ENCODE assay signal across 25 mouse cellular contexts in genomic region chr5:131781063-131781462, GRCm38 (mm10).
A peak's percentile ranks its signal among the peaks of the same experiment; 100 is the strongest.
DNase-seq lines count a peak whose midpoint lies in the region; ATAC-seq and TF ChIP-seq lines count a peak whose summit lies in the region.
"Had no signal": no experiment of that assay in that cellular context is flagged by ENCODE, and none has a peak within 500 bp of the region (broad histone marks: within the 10 kb centered on the region; RNA-seq: fewer than 3 reads in every experiment).

No protein-coding gene starts in this region.

- DNase-seq in midbrain, embryonic 11.5 days (ENCODE audit: low spot score, missing footprints) = peak; percentile 54
- no peak for DNase-seq in midbrain, embryonic 10.5 days (ENCODE audit: low spot score)
- peak; percentile 32 for DNase-seq in hindbrain, postnatal 0 days (ENCODE audit: low spot score)
- DNase-seq in left cerebral cortex, adult 18-20 months (ENCODE audit: low spot score in 2 of 2) = no peak
- no peak for DNase-seq in kidney, postnatal 25 days
- DNase-seq: adrenal gland, adult 8-10 months; cerebellum, adult 18-20 months; cerebellum, postnatal 25 days; gastrocnemius, adult 2 months; kidney, postnatal 36 days; left cerebral cortex, postnatal 4 days; lung, embryonic 14.5 days; right cerebral cortex, adult 18-20 months; right cerebral cortex, postnatal 4 days; thymus, postnatal 25 days had no signal

- no peak overlapping the region for H3K4me3 ChIP-seq in midbrain, embryonic 11.5 days (ENCODE audit: low read depth, low read length)
- no peak overlapping the region for H3K4me3 ChIP-seq in midbrain, embryonic 10.5 days
- no peak overlapping the region for H3K4me3 ChIP-seq in forebrain, embryonic 16.5 days (replicated peaks; ENCODE audit: low read length)
- no peak overlapping the region for H3K4me3 ChIP-seq in hindbrain, postnatal 0 days (ENCODE audit: low read length)
- H3K4me3 ChIP-seq in intestine, postnatal 0 days (ENCODE audit: low read depth, low read length) = no peak overlapping the region
- H3K4me3 ChIP-seq: embryonic facial prominence, embryonic 12.5 days; gastrocnemius, adult 2 months; heart, embryonic 10.5 days; left cerebral cortex, adult 2 months; limb, embryonic 15.5 days; megakaryocyte, embryonic 14.5 days; neural tube, embryonic 12.5 days had no signal

- ATAC-seq in midbrain, embryonic 11.5 days (ENCODE audit: low FRiP score) = no peak
- ATAC-seq in forebrain, embryonic 16.5 days = peak; percentile 26; the same call in 1 of the 2 replicates
- ATAC-seq in hindbrain, postnatal 0 days = no peak
- no peak for ATAC-seq in intestine, postnatal 0 days
- ATAC-seq: activated CD4-positive, CD25-positive, alpha-beta regulatory T cell, adult 4 months had no signal

- 89% methylated on average over 14 of the region's 14 CpGs for WGBS in midbrain, embryonic 11.5 days
- WGBS in midbrain, embryonic 10.5 days = 93% methylated on average over 14 of the region's 14 CpGs
- 62% methylated on average over 14 of the region's 14 CpGs for WGBS in forebrain, embryonic 16.5 days
- WGBS in hindbrain, postnatal 0 days = 69% methylated on average over 14 of the region's 14 CpGs
- WGBS in intestine, postnatal 0 days = 85% methylated on average over 14 of the region's 14 CpGs

- no peak overlapping the region for H3K4me2 ChIP-seq in midbrain, embryonic 11.5 days
- H3K4me2 ChIP-seq in forebrain, embryonic 16.5 days (ENCODE audit: low read length) = no peak overlapping the region
- H3K4me2 ChIP-seq in hindbrain, postnatal 0 days (ENCODE audit: low read depth, low read length) = no peak overlapping the region
- no peak overlapping the region for H3K4me2 ChIP-seq in intestine, postnatal 0 days (replicated peaks; ENCODE audit: low read depth)
- H3K4me2 ChIP-seq: embryonic facial prominence, embryonic 12.5 days; limb, embryonic 15.5 days; lung, embryonic 14.5 days; neural tube, embryonic 12.5 days had no signal

- no peak overlapping the region for H3K27ac ChIP-seq in midbrain, embryonic 11.5 days (ENCODE audit: low read depth, low read length)
- H3K27ac ChIP-seq in midbrain, embryonic 10.5 days (replicated peaks) = no peak overlapping the region
- H3K27ac ChIP-seq in forebrain, embryonic 16.5 days (ENCODE audit: low read length) = peak overlapping the region; percentile 32; the same call in 1 of the 2 replicates
- no peak overlapping the region for H3K27ac ChIP-seq in hindbrain, postnatal 0 days
- H3K27ac ChIP-seq in intestine, postnatal 0 days (ENCODE audit: low read depth, low read length) = no peak overlapping the region
- H3K27ac ChIP-seq: embryonic facial prominence, embryonic 12.5 days; gastrocnemius, adult 2 months; heart, embryonic 10.5 days; left cerebral cortex, adult 2 months; limb, embryonic 15.5 days; liver, embryonic 14.5 days; neural tube, embryonic 12.5 days had no signal

- H3K9me3 ChIP-seq in midbrain, embryonic 11.5 days (ENCODE audit: control insufficient read depth, low read length) = no peaks in the 10 kb centered on the region
- H3K9me3 ChIP-seq in midbrain, embryonic 10.5 days (replicated peaks) = no peaks in the 10 kb centered on the region
- H3K9me3 ChIP-seq in forebrain, embryonic 16.5 days (ENCODE audit: control insufficient read depth, low read length) = no peaks in the 10 kb centered on the region
- H3K9me3 ChIP-seq in hindbrain, postnatal 0 days (ENCODE audit: low read length) = no peaks in the 10 kb centered on the region
- no peaks in the 10 kb centered on the region for H3K9me3 ChIP-seq in intestine, postnatal 0 days (ENCODE audit: control insufficient read depth)
- H3K9me3 ChIP-seq: embryonic facial prominence, embryonic 12.5 days; heart, embryonic 10.5 days; limb, embryonic 15.5 days; neural tube, embryonic 12.5 days had no signal

- H3K4me1 ChIP-seq in midbrain, embryonic 11.5 days (ENCODE audit: control insufficient read depth, insufficient read depth, low read length) = peaks cover 5% of the 10 kb centered on the region
- peaks cover 26% of the 10 kb centered on the region for H3K4me1 ChIP-seq in midbrain, embryonic 10.5 days
- peaks cover 32% of the 10 kb centered on the region for H3K4me1 ChIP-seq in forebrain, embryonic 16.5 days (replicated peaks; ENCODE audit: control insufficient read depth, insufficient read depth, low read length)
- H3K4me1 ChIP-seq in hindbrain, postnatal 0 days (ENCODE audit: insufficient read depth, low read length) = peaks cover 11% of the 10 kb centered on the region; the same call in 1 of the 2 replicates
- H3K4me1 ChIP-seq in intestine, postnatal 0 days (replicated peaks; ENCODE audit: control insufficient read depth, insufficient read depth, low read length) = no peaks in the 10 kb centered on the region

- TF ChIP-seq CTCF in hindbrain, postnatal 0 days (IDR thresholded peaks at IDR 0.05; ENCODE audit: low read depth) = no peak
- TF ChIP-seq CTCF in intestine, postnatal 0 days (IDR thresholded peaks at IDR 0.05; ENCODE audit: low read depth) = no peak

- H3K9ac ChIP-seq in midbrain, embryonic 11.5 days (ENCODE audit: low read length) = no peak overlapping the region
- H3K9ac ChIP-seq in forebrain, embryonic 16.5 days (replicated peaks; ENCODE audit: low read depth, low read length) = no peak overlapping the region
- no peak overlapping the region for H3K9ac ChIP-seq in hindbrain, postnatal 0 days (replicated peaks; ENCODE audit: low read length)
- no peak overlapping the region for H3K9ac ChIP-seq in intestine, postnatal 0 days (ENCODE audit: low read depth, low read length)
- H3K9ac ChIP-seq: embryonic facial prominence, embryonic 12.5 days; limb, embryonic 15.5 days; liver, embryonic 14.5 days; lung, embryonic 14.5 days; neural tube, embryonic 12.5 days had no signal

- no peaks in the 10 kb centered on the region for H3K36me3 ChIP-seq in midbrain, embryonic 11.5 days (ENCODE audit: control insufficient read depth, insufficient read depth, low read length)
- H3K36me3 ChIP-seq in midbrain, embryonic 10.5 days = no peaks in the 10 kb centered on the region
- no peaks in the 10 kb centered on the region for H3K36me3 ChIP-seq in forebrain, embryonic 16.5 days (ENCODE audit: control insufficient read depth, insufficient read depth)
- H3K36me3 ChIP-seq in hindbrain, postnatal 0 days (ENCODE audit: insufficient read depth, low read length) = no peaks in the 10 kb centered on the region
- no peaks in the 10 kb centered on the region for H3K36me3 ChIP-seq in intestine, postnatal 0 days (ENCODE audit: control insufficient read depth, insufficient read depth)
- H3K36me3 ChIP-seq: embryonic facial prominence, embryonic 12.5 days; heart, embryonic 10.5 days; limb, embryonic 15.5 days; neural tube, embryonic 12.5 days had no signal

- no peaks in the 10 kb centered on the region for H3K27me3 ChIP-seq in midbrain, embryonic 11.5 days (ENCODE audit: control insufficient read depth, insufficient read depth, low read length)
- peaks cover 18% of the 10 kb centered on the region for H3K27me3 ChIP-seq in midbrain, embryonic 10.5 days (ENCODE audit: low read depth, poor library complexity, severe bottlenecking)
- H3K27me3 ChIP-seq in forebrain, embryonic 16.5 days (replicated peaks; ENCODE audit: control insufficient read depth, insufficient read depth, low read length) = no peaks in the 10 kb centered on the region
- H3K27me3 ChIP-seq in hindbrain, postnatal 0 days (ENCODE audit: insufficient read depth, low read length) = no peaks in the 10 kb centered on the region
- H3K27me3 ChIP-seq in intestine, postnatal 0 days (replicated peaks; ENCODE audit: control insufficient read depth, insufficient read depth, low read length) = no peaks in the 10 kb centered on the region
- H3K27me3 ChIP-seq: embryonic facial prominence, embryonic 12.5 days; limb, embryonic 15.5 days; neural tube, embryonic 12.5 days had no signal

Comparison
In these comparisons a context has a peak if more than half of its experiments do, and no peak if none do; other contexts are left out.
1. DNase-seq: peak in midbrain, embryonic 11.5 days (single experiment) and hindbrain, postnatal 0 days (single experiment); none in midbrain, embryonic 10.5 days (single experiment), left cerebral cortex, adult 18-20 months (0 of 2) and kidney, postnatal 25 days (0 of 2).